Mouse (Mus musculus) embryonic facial prominence, embryonic 11.5 days (tissue): ENCODE measurements around the gene Vpreb3. TPM values are rescaled to one million over a fixed set of nuclear protein-coding genes. Genes with fewer than 3 reads are reported as not detected.

Experiments
- ATAC-seq: fragments of 200-750 bp; cut with Nextera tagmentation; replicated peaks from 2 replicates; pipeline ENCODE4 v1.8.0; 2017; ENCODE audit warnings: low read depth; ENCODE audit not compliant: insufficient number of reproducible peaks, low FRiP score, low TSS enrichment
- DNase-seq: peaks from one replicate; pipeline ENCODE4 v3.0.0-alpha.2; 2015; ENCODE audit warnings: low spot score
- H3K27ac ChIP-seq: fragments of 300-500 bp; sonication (generic); replicated peaks from 2 replicates; pipeline ENCODE4 v1.5.1; 2014; ENCODE audit warnings: mild to moderate bottlenecking, low read depth, low read length, control low read depth
- H3K27me3 ChIP-seq: fragments of 300-500 bp; sonication (generic); 2 replicates; pipeline ENCODE4 v1.6.1; 2014; ENCODE audit warnings: mild to moderate bottlenecking, low read length, moderate library complexity, mixed read lengths; ENCODE audit not compliant: control insufficient read depth, insufficient read depth
- H3K36me3 ChIP-seq: fragments of 300-500 bp; sonication (generic); replicated peaks from 2 replicates; pipeline ENCODE4 v1.6.1; 2014; ENCODE audit warnings: low read depth, mild to moderate bottlenecking, low read length, moderate library complexity, mixed read lengths; ENCODE audit not compliant: control insufficient read depth, insufficient read depth
- H3K4me1 ChIP-seq: fragments of 300-500 bp; sonication (generic); 2 replicates; pipeline ENCODE4 v1.6.1; 2014; ENCODE audit warnings: low read length, mixed read lengths; ENCODE audit not compliant: control insufficient read depth, insufficient read depth
- H3K4me2 ChIP-seq: fragments of 300-500 bp; sonication (generic); 2 replicates; pipeline ENCODE4 v1.6.1; 2014; ENCODE audit warnings: low read depth, mild to moderate bottlenecking, control low read depth, low read length, moderate library complexity
- H3K4me3 ChIP-seq: fragments of 300-500 bp; sonication (generic); 2 replicates; pipeline ENCODE4 v1.5.1; 2014; ENCODE audit warnings: low read depth, low read length, control low read depth
- H3K9ac ChIP-seq: fragments of 300-500 bp; sonication (generic); replicated peaks from 2 replicates; pipeline ENCODE4 v1.6.1; 2014; ENCODE audit warnings: mild to moderate bottlenecking, control low read depth, low read length
- H3K9me3 ChIP-seq: fragments of 300-500 bp; sonication (generic); replicated peaks from 2 replicates; pipeline ENCODE4 v1.6.1; 2016; ENCODE audit warnings: mild to moderate bottlenecking, low read length, inconsistent platforms, mixed read lengths; ENCODE audit not compliant: control insufficient read depth
- WGBS: fragments of 180-500 bp; shearing (Covaris S2); extraction: QIAGEN DNeasy Blood & Tissue Kit; methylation state at CpG from one replicate; pipeline ENCODE4 v1.1.7; 2014; 5-methylcytosine and 5-hydroxymethylcytosine counted together
- polyA plus RNA-seq: library from polyadenylated mRNA; unstranded; fragments of >200 nt; fragmentation: Nextera tagmentation; extraction: Ambion mirVana; gene quantifications from 2 replicates; pipeline ENCODE4 v1.2.1, GENCODE M21; 2014

The Vpreb3 gene
- polyA plus RNA-seq, 1 experiment from 2014 or later: not detected

- DNase-seq (no peak), ATAC-seq (peak; percentile 31)
- H3K27ac ChIP-seq: peak overlapping the region; percentile 95; the same call in 1 of the 2 replicates
- no peaks in the 10 kb centered on the region for H3K9me3 ChIP-seq
- H3K27me3 ChIP-seq: no peaks in the 10 kb centered on the region
- no peaks in the 10 kb centered on the region for H3K36me3 ChIP-seq
- 6% methylated on average over 22 of the region's 22 CpGs for WGBS
- H3K4me3 ChIP-seq: peak overlapping the region; percentile 95
- H3K4me1 ChIP-seq: no peaks in the 10 kb centered on the region
- H3K9ac ChIP-seq: peak overlapping the region; percentile 98
- peak overlapping the region; percentile 75 for H3K4me2 ChIP-seq
These were observed 20.9 kb upstream of the Vpreb3 start for GRCm38 (mm10) chr10:75921726-75922560.

- DNase-seq (no peak), ATAC-seq (no peak)
- Histone ChIP-seq H3K9ac (no peak overlapping the region), H3K4me1 (no peaks in the 10 kb centered on the region), H3K4me3 (no peak overlapping the region), H3K9me3 (no peaks in the 10 kb centered on the region), H3K4me2 (no peak overlapping the region), H3K36me3 (no peaks in the 10 kb centered on the region), H3K27ac (no peak overlapping the region), H3K27me3 (no peaks in the 10 kb centered on the region)
- WGBS: 71% methylated on average over 2 of the region's 2 CpGs
These were observed 18.5 kb upstream of the Vpreb3 start for GRCm38 (mm10) chr10:75924324-75924723.

GRCm38 (mm10) chr10:75926396-75926795 lies 16.5 kb upstream of the Vpreb3 start:
- Histone ChIP-seq H3K4me1 (peaks cover 4% of the 10 kb centered on the region), H3K36me3 (no peaks in the 10 kb centered on the region), H3K27me3 (peaks cover 1% of the 10 kb centered on the region), H3K4me3 (no peak overlapping the region), H3K9ac (no peak overlapping the region), H3K27ac (no peak overlapping the region), H3K4me2 (no peak overlapping the region), H3K9me3 (no peaks in the 10 kb centered on the region)
- WGBS: 75% methylated on average over 13 of the region's 13 CpGs
- DNase-seq: no peak
- no peak for ATAC-seq

- no peaks in the 10 kb centered on the region for H3K36me3 ChIP-seq
- H3K4me2 ChIP-seq: peak overlapping the region; percentile 8; the same call in 1 of the 2 replicates
- H3K27me3 ChIP-seq: peaks cover 2% of the 10 kb centered on the region
- H3K4me3 ChIP-seq: no peak overlapping the region
- ATAC-seq (no peak), DNase-seq (no peak)
- no peak overlapping the region for H3K9ac ChIP-seq
- H3K9me3 ChIP-seq: no peaks in the 10 kb centered on the region
- H3K27ac ChIP-seq: no peak overlapping the region
- peaks cover 8% of the 10 kb centered on the region for H3K4me1 ChIP-seq
- 23% methylated on average over 6 of the region's 6 CpGs for WGBS
These were observed 12.6 kb upstream of the Vpreb3 start for GRCm38 (mm10) chr10:75930304-75930703.

- H3K27me3 ChIP-seq: peaks cover 10% of the 10 kb centered on the region
- peak overlapping the region; percentile 64 for H3K4me3 ChIP-seq
These were observed 11.5 kb upstream of the Vpreb3 start for GRCm38 (mm10) chr10:75931311-75931710.

GRCm38 (mm10) chr10:75932081-75932678 lies 10.7 kb upstream of the Vpreb3 start:
- WGBS: 1% methylated on average over 30 of the region's 44 CpGs

More at GRCm38 (mm10) chr10:75931311-75931710, 11.5 kb upstream of the Vpreb3 start:
- DNase-seq (no peak), ATAC-seq (no peak)
- Histone ChIP-seq H3K4me1 (peaks cover 8% of the 10 kb centered on the region), H3K4me2 (peak overlapping the region; percentile 96), H3K9ac (peak overlapping the region; percentile 93), H3K9me3 (no peaks in the 10 kb centered on the region), H3K27ac (no peak overlapping the region), H3K36me3 (no peaks in the 10 kb centered on the region)
- WGBS: 14% methylated on average over 7 of the region's 7 CpGs

GRCm38 (mm10) chr10:75932891-75933290 lies 10.0 kb upstream of the Vpreb3 start, which contains the start of gene Chchd10:
Gene Chchd10 (plus strand): TSS chr10:75933130.
- 20% methylated on average over 6 of the region's 6 CpGs for WGBS
- no peak for ATAC-seq
- Histone ChIP-seq H3K9ac (peak within 1 kb of the TSS; percentile 93), H3K4me3 (peak within 1 kb of the TSS; percentile 64), H3K9me3 (no peaks in the 10 kb centered on the region), H3K27me3 (peaks cover 17% of the 10 kb centered on the region), H3K27ac (0 out of 2 replicates have a peak within 1 kb of the TSS, but pooled peaks have one; percentile 49), H3K36me3 (no peaks in the 10 kb centered on the region), H3K4me2 (peak within 1 kb of the TSS; percentile 96), H3K4me1 (peaks cover 8% of the 10 kb centered on the region)
- no peak for DNase-seq

More at GRCm38 (mm10) chr10:75932081-75932678, 10.7 kb upstream of the Vpreb3 start:
- DNase-seq: peak; percentile 80
- H3K4me3 ChIP-seq: peak overlapping the region; percentile 64
- H3K4me2 ChIP-seq: peak overlapping the region; percentile 96
- no peaks in the 10 kb centered on the region for H3K9me3 ChIP-seq
- peak; percentile 80 for ATAC-seq
- H3K27me3 ChIP-seq: peaks cover 16% of the 10 kb centered on the region
- no peaks in the 10 kb centered on the region for H3K36me3 ChIP-seq
- H3K4me1 ChIP-seq: peaks cover 8% of the 10 kb centered on the region
- H3K9ac ChIP-seq: peak overlapping the region; percentile 93
- H3K27ac ChIP-seq: 0 out of 2 replicates have a peak overlapping the region, but pooled peaks have one; percentile 49

GRCm38 (mm10) chr10:75934991-75935390 lies 7.9 kb upstream of the Vpreb3 start:
- Histone ChIP-seq H3K27ac (no peak overlapping the region), H3K9me3 (no peaks in the 10 kb centered on the region), H3K36me3 (no peaks in the 10 kb centered on the region), H3K4me2 (peak overlapping the region; percentile 87), H3K9ac (no peak overlapping the region), H3K27me3 (peaks cover 17% of the 10 kb centered on the region), H3K4me3 (peak overlapping the region; percentile 43), H3K4me1 (peaks cover 8% of the 10 kb centered on the region)
- ATAC-seq (no peak), DNase-seq (no peak)
- 87% methylated on average over 1 of the region's 1 CpGs for WGBS
